Mouse (Mus musculus): ENCODE results near the gene Cd163.

Cd163 gene

DNA sequence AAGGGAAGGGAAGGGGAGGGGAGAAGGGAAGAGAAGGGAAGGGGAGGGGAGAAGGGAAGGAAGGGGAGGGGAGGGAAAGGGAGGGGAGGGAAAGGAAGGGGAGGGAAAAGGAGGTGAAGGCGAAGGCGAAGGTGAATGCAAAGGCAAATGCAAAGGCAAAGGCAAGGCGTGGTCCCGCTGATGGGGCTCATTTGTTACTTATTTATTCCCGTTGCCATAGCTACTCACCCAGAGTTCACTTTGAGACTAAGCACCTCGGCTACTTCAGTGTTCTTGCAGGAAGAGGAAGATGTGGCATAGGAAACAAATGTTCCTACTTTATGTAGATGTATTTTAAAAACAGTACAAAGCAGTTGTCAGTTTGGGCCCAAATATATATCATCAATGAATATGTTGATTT, 56.1 kb downstream of the Cd163 start:
- no peak for DNase-seq (ENCODE audit: low read depth, low spot score)

DNA sequence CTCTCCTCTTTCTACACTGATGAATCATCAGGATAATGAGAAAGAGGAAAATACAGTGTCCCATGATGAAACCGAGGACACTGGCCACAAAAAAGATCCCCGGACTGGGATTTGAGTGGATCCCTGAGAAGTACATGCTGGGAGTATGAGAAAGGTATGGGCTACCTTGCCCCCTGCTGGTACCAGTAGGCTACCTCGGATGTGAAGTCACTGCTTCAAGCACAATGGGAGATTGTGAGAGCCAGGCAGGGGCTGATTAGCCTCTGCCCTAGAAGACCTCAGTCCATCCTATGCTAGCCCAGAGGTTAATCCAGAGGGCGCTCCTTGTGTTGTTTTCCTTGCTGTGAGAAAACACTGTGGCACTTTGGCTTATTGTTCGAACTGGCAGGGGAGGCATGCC, 59.9 kb downstream of the Cd163 start:
- no peak for DNase-seq (ENCODE audit: low read depth, low spot score)

DNA sequence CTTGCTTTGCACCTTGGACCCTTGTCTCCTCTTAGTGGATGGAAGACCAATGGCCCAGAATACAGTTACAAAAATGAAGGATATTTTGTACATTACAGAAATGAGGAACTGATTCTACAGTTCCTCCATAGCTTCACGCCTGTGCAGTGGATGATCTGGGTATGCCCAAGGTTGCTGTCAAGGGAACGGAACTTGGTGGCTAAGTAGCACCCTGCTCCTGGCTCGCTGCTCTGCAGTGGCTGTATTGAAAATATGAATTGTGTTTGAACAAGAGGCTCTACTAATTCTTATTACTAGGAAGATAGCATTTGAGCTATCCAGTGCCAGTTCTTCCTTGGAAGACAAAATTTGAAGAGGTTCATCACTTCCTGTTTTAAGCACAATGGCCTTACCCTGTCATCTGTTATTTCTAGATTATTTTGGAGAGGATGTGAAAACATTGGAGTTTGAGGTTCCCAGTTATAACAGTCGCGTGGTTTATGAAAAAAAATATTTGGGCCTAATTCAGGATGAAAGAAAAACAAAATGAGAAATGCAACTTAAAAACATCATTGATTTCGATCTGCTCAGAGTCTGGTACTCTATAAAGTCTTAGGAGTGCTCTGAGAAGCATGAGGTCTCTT, 69.2 kb downstream of the Cd163 start:
- DNase-seq (ENCODE audit: low read depth, low spot score) = no peak

DNA sequence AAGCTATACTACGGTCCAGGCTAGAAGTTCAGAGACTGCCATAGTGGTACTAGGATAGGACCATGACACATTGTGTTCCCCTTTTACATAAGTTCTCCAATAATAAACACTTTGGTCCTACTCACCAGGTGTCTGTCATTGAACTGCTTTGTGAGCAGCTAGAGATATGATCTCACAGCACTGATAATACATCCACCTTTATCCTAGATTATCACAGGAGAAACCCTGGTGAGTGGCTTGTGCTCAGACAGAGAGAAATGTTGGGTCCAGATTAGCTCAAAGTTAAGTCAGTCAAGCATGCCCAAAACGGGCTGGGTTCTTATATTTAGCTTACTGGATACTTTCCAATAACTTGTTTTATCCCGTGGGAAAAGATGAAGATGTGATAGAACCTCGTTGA, 70.2 kb downstream of the Cd163 start:
- no peak for DNase-seq (ENCODE audit: low read depth, low spot score)

- no peak for DNase-seq (ENCODE audit: low read depth, low spot score)
These were observed 71.0 kb downstream of the Cd163 start for GRCm38 (mm10) chr6:124375435-124375884.

DNA sequence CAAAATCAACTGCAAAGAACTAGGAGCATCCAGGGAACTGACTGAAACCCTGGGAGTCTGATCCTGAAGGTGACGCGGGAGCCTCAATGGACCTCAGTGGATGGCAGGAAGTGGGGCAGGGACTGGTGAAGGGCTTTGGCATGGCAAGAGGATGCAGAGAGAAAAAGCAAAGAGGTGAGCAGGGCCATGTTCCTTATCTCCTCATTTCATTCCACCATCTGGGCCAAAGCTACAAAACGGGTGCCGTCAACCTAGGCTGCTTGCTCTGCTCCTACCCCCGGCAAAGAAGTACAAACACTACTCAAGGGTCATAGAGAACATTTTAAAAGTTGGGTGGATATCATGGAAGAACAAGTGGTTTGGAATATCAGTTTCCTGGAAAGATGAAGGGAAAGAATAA, 71.9 kb downstream of the Cd163 start:
- no peak for DNase-seq (ENCODE audit: low read depth, low spot score)

DNA sequence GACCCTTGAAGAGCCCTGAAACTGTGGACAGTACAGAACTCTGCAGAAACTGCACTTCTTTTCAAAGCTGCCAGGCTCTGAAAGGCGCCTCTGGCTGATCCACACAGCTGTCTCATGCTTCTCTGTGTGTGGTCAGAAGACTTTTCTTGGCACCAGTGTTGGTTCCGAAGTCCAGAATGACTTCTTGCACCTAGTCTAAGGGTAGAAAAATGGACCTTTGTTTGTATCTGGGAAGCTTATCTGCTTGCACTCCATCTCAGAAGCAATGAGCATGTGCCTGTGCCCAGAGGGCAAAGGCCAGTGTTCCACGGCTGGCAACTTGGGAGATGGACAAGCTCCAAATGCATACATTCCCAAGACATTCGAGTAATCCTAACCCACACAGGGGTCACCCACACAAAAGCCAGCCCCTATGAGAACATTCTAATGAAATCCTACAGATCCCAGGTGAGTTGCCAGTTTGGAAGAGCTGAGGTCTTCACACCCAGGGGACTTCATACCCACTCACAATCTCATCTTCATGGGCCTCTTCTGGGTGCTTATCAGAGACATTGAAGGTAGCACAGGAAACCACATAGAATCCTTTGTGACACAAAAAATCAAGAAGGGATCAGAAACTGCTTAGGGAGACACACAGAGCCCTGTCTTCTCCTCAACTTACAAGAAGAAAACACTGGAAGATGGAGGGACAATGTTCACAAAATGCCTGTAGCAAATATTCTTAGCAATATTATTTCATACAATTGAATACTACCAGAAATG, 73.2 kb downstream of the Cd163 start:
- DNase-seq (ENCODE audit: low read depth, low spot score) = no peak

DNA sequence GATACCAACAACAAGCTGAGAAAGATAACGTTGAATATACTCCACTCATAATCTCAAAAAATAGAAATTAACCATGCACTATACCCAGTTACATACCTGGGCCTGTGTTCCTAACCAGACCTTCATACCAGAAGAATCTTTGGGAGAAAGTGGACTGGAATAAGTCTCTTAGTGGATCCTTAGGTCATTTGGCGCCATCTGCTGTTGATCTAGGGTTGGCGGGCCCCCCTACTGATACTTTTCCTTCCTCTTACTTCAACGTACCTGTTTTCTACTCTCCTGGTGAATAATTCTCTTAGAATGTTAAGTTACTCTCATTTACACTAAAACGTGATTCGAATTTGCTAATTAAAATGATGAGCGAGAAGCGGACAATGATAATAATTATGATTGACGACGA, 74.9 kb downstream of the Cd163 start:
- peak; percentile 19 for DNase-seq (ENCODE audit: low read depth, low spot score)
